Comparison of ENCODE assay signal across 8 mouse cellular contexts in genomic region chr4:55532407-55533195, GRCm38 (mm10). TPM values are rescaled to one million over a fixed set of nuclear protein-coding genes. Genes with fewer than 3 reads are reported as not detected.
DNase-seq lines count a peak whose midpoint lies in the region; ATAC-seq and TF ChIP-seq lines count a peak whose summit lies in the region.

Klf4 (minus strand) TSS chr4:55532466.

- H3K9ac ChIP-seq in ES-E14 (ENCODE audit: insufficient read depth, low read depth, low read length, poor library complexity, severe bottlenecking) = peak within 1 kb of the TSS; percentile 97
- peak within 1 kb of the TSS; percentile 81 for H3K9ac ChIP-seq in lung, embryonic 16.5 days (ENCODE audit: low read length)

- peaks cover 0 to 4% of the 10 kb centered on the region in 2 experiments; a peak in 1 of 4 replicates for H3K4me1 ChIP-seq in ES-E14 (ENCODE audit: control insufficient read depth in 2 of 2, insufficient read depth in 2 of 2, low read length in 2 of 2, poor library complexity in 1 of 2)
- peaks cover 18% of the 10 kb centered on the region for H3K4me1 ChIP-seq in lung, embryonic 16.5 days (replicated peaks; ENCODE audit: control insufficient read depth, insufficient read depth, low read length)
- peaks cover 19% of the 10 kb centered on the region for H3K4me1 ChIP-seq in thymus, adult 2 months (replicated peaks; ENCODE audit: control insufficient read depth, insufficient read depth, low read length)

- peak; percentile 36; the same call in 1 of the 2 replicates for TF ChIP-seq POLR2A in thymus, adult 2 months (IDR thresholded peaks at IDR 0.05; ENCODE audit: control insufficient read depth, extremely low read depth, insufficient read depth, low read length, poor library complexity)

- DNase-seq in ES-E14 (ENCODE audit: low read depth, low spot score) = peak; percentile 87
- peak; percentile 27 to 54 for DNase-seq in cerebellum, adult 18-20 months
- DNase-seq in layer of hippocampus, adult 9-11 months = peak; percentile 93
- peak; percentile 89 for DNase-seq in ovary, adult 18-20 months (ENCODE audit: low spot score)
- DNase-seq in thymus, adult 2 months = peak; percentile 92

- H3K27me3 ChIP-seq in lung, embryonic 16.5 days (ENCODE audit: control insufficient read depth, insufficient read depth, low read depth, low read length) = peaks cover 3% of the 10 kb centered on the region
- peaks cover 14% of the 10 kb centered on the region; the same call in 1 of the 2 replicates for H3K27me3 ChIP-seq in thymus, adult 2 months (ENCODE audit: control insufficient read depth, insufficient read depth, low read length)

- H3K4me2 ChIP-seq in lung, embryonic 16.5 days (ENCODE audit: low read depth, low read length) = peak within 1 kb of the TSS; percentile 94

- in situ Hi-C loops in ES-E14 (cut with MboI; ENCODE audit: low sequenced_read_pairs in 2 of 2, unreplicated experiment in 2 of 2) = no loop called here

- peak within 1 kb of the TSS; percentile 96 for H3K4me3 ChIP-seq in ES-E14 (ENCODE audit: insufficient read depth in 1 of 2, low read depth in 1 of 2, low read length in 2 of 2, poor library complexity in 1 of 2, severe bottlenecking in 1 of 2)
- peak within 1 kb of the TSS; percentile 69 for H3K4me3 ChIP-seq in lung, embryonic 16.5 days (ENCODE audit: low read length)
- peak within 1 kb of the TSS; percentile 53 for H3K4me3 ChIP-seq in thymus, adult 2 months (ENCODE audit: control insufficient read depth, insufficient read depth, low read length)

- 0% methylated on average over 45 of the region's 99 CpGs for whole genome bisulfite sequencing in lung, embryonic 16.5 days
- 1% methylated on average over 98 of the region's 99 CpGs for WGBS in thymus, adult 2 months

- peak within 1 kb of the TSS; percentile 95 for H3K27ac ChIP-seq in ES-E14 (ENCODE audit: insufficient read depth, low read depth, low read length, poor library complexity, severe bottlenecking)
- H3K27ac ChIP-seq in lung, embryonic 16.5 days (ENCODE audit: low read length) = peak within 1 kb of the TSS; percentile 96
- no peak within 1 kb of the TSS for H3K27ac ChIP-seq in thymus, adult 2 months (ENCODE audit: control insufficient read depth, insufficient read depth, low read length)

- peaks cover 23% of the 10 kb centered on the region for H3K36me3 ChIP-seq in ES-E14 (ENCODE audit: control insufficient read depth, insufficient read depth, low read length, poor library complexity, severe bottlenecking)
- no peaks in the 10 kb centered on the region for H3K36me3 ChIP-seq in lung, embryonic 16.5 days (ENCODE audit: control insufficient read depth, insufficient read depth, low read length)
- H3K36me3 ChIP-seq in thymus, adult 2 months (ENCODE audit: control insufficient read depth, insufficient read depth, low read length) = no peaks in the 10 kb centered on the region

- no peak for TF ChIP-seq CTCF in thymus, adult 2 months (IDR thresholded peaks at IDR 0.05; ENCODE audit: borderline replicate concordance, control insufficient read depth, extremely low read depth, insufficient read depth, low read length, poor library complexity)

- H3K9me3 ChIP-seq in ES-E14 (ENCODE audit: control insufficient read depth, insufficient read depth, low read depth, low read length) = no peaks in the 10 kb centered on the region
- no peaks in the 10 kb centered on the region for H3K9me3 ChIP-seq in lung, embryonic 16.5 days (ENCODE audit: control insufficient read depth, low read length)

- ATAC-seq in frontal cortex, adult (ENCODE audit: low TSS enrichment) = peak; percentile 88
- ATAC-seq in hematopoietic stem cell, adult 5-6 weeks (replicated peaks in 1 of 2; ENCODE audit: insufficient read depth in 1 of 2, low FRiP score in 2 of 2, low TSS enrichment in 1 of 2, low read depth in 1 of 2, poor library complexity in 2 of 2, severe bottlenecking in 2 of 2) = peak; percentile 44 to 50
- ATAC-seq in lung, embryonic 16.5 days (ENCODE audit: low read depth) = peak; percentile 90

TF ChIP-seq in ES-E14, 5 proteins besides CTCF, POLR2A, EP300 and RAD21:
- TF ChIP-seq ZNF384 (IDR thresholded peaks at IDR 0.05; ENCODE audit: low read depth, low read length) (no peak), CHD2 (IDR thresholded peaks at IDR 0.05; ENCODE audit: low read depth, low read length) (no peak), MAFK (IDR thresholded peaks at IDR 0.05; ENCODE audit: insufficient read depth, low read depth, low read length) (no peak), ZC3H11A (IDR thresholded peaks at IDR 0.05; ENCODE audit: borderline replicate concordance, low read depth, low read length) (no peak), HCFC1 (IDR thresholded peaks at IDR 0.05; ENCODE audit: borderline replicate concordance, insufficient read depth, low read length) (no peak)
TF ChIP-seq in ES-E14: peak in this region for 0.

RNA-seq across cellular contexts. Expression of gene Klf4, which starts in this region (rescaled TPM):
- total RNA-seq in ES-E14 (2012; rRNA removed) = 55.6 and 98.4 TPM in 2 replicates
- total RNA-seq in hematopoietic stem cell, adult 5-6 weeks (2017) = 12.3 and 17.2 TPM in 2 replicates
- 8.9 and 9.4 TPM in 2 replicates for polyA plus RNA-seq in lung, embryonic 16.5 days (2015; fragmentation: Nextera tagmentation; extraction: Ambion mirVana)
- 10.1 and 11.4 TPM in 2 replicates for polyA plus RNA-seq in thymus, adult 2 months (2012; rRNA removed)

Comparison
In these comparisons a context has a peak if more than half of its experiments do, and no peak if none do; other contexts are left out.
1. DNase-seq: peak in every context shown above with its lines; median percentile 93 in layer of hippocampus, adult 9-11 months; 92 in thymus, adult 2 months; 89 in ovary, adult 18-20 months; 87 in ES-E14; 40 in cerebellum, adult 18-20 months.